Mouse (Mus musculus) brain, embryonic 14.5 days (tissue): ENCODE data around the gene Tgfb1i1.

Experiments
- CTCF ChIP-seq: fragments of 200-500 bp; IDR thresholded peaks from 2 replicates; pipeline ENCODE4 v1.5.1; 2012; ENCODE audit warnings: inconsistent platforms, mild to moderate bottlenecking, moderate library complexity, borderline replicate concordance; ENCODE audit not compliant: insufficient read depth, insufficient read length; ENCODE audit errors: extremely low read depth
- POLR2A ChIP-seq: fragments of 200-500 bp; IDR thresholded peaks from 2 replicates; pipeline ENCODE4 v1.6.1; 2012; ENCODE audit warnings: mild to moderate bottlenecking, inconsistent platforms, borderline replicate concordance; ENCODE audit not compliant: poor library complexity, insufficient read depth, insufficient read length, severe bottlenecking; ENCODE audit errors: extremely low read depth

- TF ChIP-seq POLR2A, result 0 out of 2 replicates have a peak, but pooled peaks have one; percentile 10
- no peak for TF ChIP-seq CTCF
Measured at GRCm38 (mm10) chr7:128297617-128298480, 51.2 kb downstream of the Tgfb1i1 start, which contains the start of gene BC017158.
